Mouse (Mus musculus): ENCODE measurements around the gene Zfp787.
"Not testable (repeated sequence)": the region's sequence is repeated elsewhere in the genome, so short reads cannot be mapped to it uniquely, and the experiment has no call there.

Zfp787 gene

GRCm38 (mm10) chr7:6155901-6156411 is at the start of gene Zfp787:
TSS of gene Zfp787 (minus strand) at chr7:6155997.
- DNase-seq (ENCODE audit: low read depth, low spot score), result peak; percentile 98

- DNase-seq (ENCODE audit: low read depth, low spot score), result no peak
Measured at GRCm38 (mm10) chr7:6204200-6204599, 48.4 kb upstream of the Zfp787 start.

- no peak for DNase-seq (ENCODE audit: low read depth, low spot score)
Measured at GRCm38 (mm10) chr7:6196790-6197189, 41.0 kb upstream of the Zfp787 start, which contains the start of gene Galp. TSS of gene Galp (plus strand) at chr7:6197090.

GRCm38 (mm10) chr7:6195777-6196176 is 40.0 kb upstream of the Zfp787 start:
- no peak for DNase-seq (ENCODE audit: low read depth, low spot score)

GRCm38 (mm10) chr7:6194129-6194528 is 38.3 kb upstream of the Zfp787 start:
- peak; percentile 67 for DNase-seq (ENCODE audit: low read depth, low spot score)

- peak; percentile 79 for DNase-seq (ENCODE audit: low read depth, low spot score)
Measured at GRCm38 (mm10) chr7:6191376-6191775, 35.6 kb upstream of the Zfp787 start.

GRCm38 (mm10) chr7:6189542-6189941 is 33.7 kb upstream of the Zfp787 start:
- DNase-seq (ENCODE audit: low read depth, low spot score), result no peak

- DNase-seq (ENCODE audit: low read depth, low spot score), result peak; percentile 67
Measured at GRCm38 (mm10) chr7:6186756-6187155, 31.0 kb upstream of the Zfp787 start.

GRCm38 (mm10) chr7:6186176-6186575 is 30.4 kb upstream of the Zfp787 start:
- no peak for DNase-seq (ENCODE audit: low read depth, low spot score)

- DNase-seq (ENCODE audit: low read depth, low spot score), result no peak
Measured at GRCm38 (mm10) chr7:6185391-6185790, 29.6 kb upstream of the Zfp787 start.

GRCm38 (mm10) chr7:6184521-6184920 is 28.7 kb upstream of the Zfp787 start:
- DNase-seq (ENCODE audit: low read depth, low spot score), result no peak

GRCm38 (mm10) chr7:6183802-6184201 is 28.0 kb upstream of the Zfp787 start:
- no peak for DNase-seq (ENCODE audit: low read depth, low spot score)

- no peak for DNase-seq (ENCODE audit: low read depth, low spot score)
Measured at GRCm38 (mm10) chr7:6182882-6183281, 27.1 kb upstream of the Zfp787 start.

GRCm38 (mm10) chr7:6179013-6179412 is 23.2 kb upstream of the Zfp787 start:
- no peak for DNase-seq (ENCODE audit: low read depth, low spot score)

GRCm38 (mm10) chr7:6174365-6174987 is 18.7 kb upstream of the Zfp787 start:
- not testable (repeated sequence) for DNase-seq (ENCODE audit: low read depth, low spot score)

- no peak for DNase-seq (ENCODE audit: low read depth, low spot score)
Measured at GRCm38 (mm10) chr7:6173872-6174271, 18.1 kb upstream of the Zfp787 start.

- peak; percentile 80 for DNase-seq (ENCODE audit: low read depth, low spot score)
Measured at GRCm38 (mm10) chr7:6172674-6173244, 17.0 kb upstream of the Zfp787 start.

- DNase-seq (ENCODE audit: low read depth, low spot score), result peak; percentile 98
Measured at GRCm38 (mm10) chr7:6172006-6172649, 16.3 kb upstream of the Zfp787 start, which contains the start of gene Zfp444. TSS of gene Zfp444 (plus strand) at chr7:6172226.

- DNase-seq (ENCODE audit: low read depth, low spot score), result peak; percentile 85
Measured at GRCm38 (mm10) chr7:6171444-6172005, 15.7 kb upstream of the Zfp787 start.

GRCm38 (mm10) chr7:6170871-6171270 is 15.1 kb upstream of the Zfp787 start:
- DNase-seq (ENCODE audit: low read depth, low spot score), result no peak

- no peak for DNase-seq (ENCODE audit: low read depth, low spot score)
Measured at GRCm38 (mm10) chr7:6170391-6170790, 14.6 kb upstream of the Zfp787 start.

- no peak for DNase-seq (ENCODE audit: low read depth, low spot score)
Measured at GRCm38 (mm10) chr7:6169403-6169802, 13.6 kb upstream of the Zfp787 start.

Measured in A20 (cell line).